Mouse (Mus musculus) effector memory CD4-positive, alpha-beta T cell, adult 7 months (primary cell): ENCODE results near the gene B9d2. TPM values are rescaled to one million over a fixed set of nuclear protein-coding genes. Genes with fewer than 3 reads are reported as not detected.

ENCODE experiments used
- polyA plus RNA-seq: library from polyadenylated mRNA; unstranded; fragments of 100-300 nt; shearing (Covaris generic); gene quantifications from one replicate; pipeline ENCODE4 v1.2.1, GENCODE M21; 2017

B9d2 gene
- 62.5 TPM for polyA plus RNA-seq

DNA sequence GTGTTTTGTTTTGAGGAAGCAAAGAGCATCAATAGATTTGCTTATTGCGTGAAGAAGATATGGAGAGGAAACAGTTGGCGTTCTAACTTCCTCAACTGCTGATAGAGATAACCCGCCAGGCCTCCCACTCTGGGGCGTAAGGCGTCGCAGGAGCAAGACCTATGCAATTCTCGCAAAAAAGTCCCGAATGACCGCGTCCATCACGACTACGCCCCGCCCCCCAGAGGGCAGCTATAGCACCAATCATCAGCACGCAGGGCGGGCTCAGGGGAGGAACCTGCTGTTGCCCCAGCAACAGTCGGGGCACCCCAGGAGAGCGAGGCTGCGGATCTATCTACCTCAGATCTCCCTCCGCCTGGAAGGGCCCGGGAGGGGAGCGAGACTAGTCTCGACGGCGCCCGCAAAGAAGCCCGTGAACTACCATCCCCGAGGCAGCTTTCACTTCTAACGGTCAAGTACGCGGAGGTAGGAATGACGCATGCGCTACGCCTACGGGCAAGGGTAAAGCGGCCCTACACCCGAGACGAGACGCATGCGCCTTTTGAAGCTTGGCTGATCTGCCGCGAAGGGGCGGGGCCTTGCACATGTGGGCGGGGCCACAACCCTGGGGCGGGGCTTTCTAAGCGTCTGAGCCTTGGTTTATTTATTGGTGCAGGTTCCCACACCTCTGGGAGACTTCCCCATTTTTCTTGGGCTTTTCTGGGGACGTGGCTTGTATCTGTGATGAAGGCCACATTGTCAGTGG, at the start of gene B9d2:
Gene B9d2, plus strand, starts transcription at position 267 of the 745 bp plus-strand sequence.

GRCm38 (mm10) chr7:25658657-25659472, 21.7 kb upstream of the B9d2 start, which contains the start of the genes Bckdha and Exosc5:
Bckdha (minus strand) TSS chr7:25658981.
Exosc5 (plus strand) TSS chr7:25659164.

DNA sequence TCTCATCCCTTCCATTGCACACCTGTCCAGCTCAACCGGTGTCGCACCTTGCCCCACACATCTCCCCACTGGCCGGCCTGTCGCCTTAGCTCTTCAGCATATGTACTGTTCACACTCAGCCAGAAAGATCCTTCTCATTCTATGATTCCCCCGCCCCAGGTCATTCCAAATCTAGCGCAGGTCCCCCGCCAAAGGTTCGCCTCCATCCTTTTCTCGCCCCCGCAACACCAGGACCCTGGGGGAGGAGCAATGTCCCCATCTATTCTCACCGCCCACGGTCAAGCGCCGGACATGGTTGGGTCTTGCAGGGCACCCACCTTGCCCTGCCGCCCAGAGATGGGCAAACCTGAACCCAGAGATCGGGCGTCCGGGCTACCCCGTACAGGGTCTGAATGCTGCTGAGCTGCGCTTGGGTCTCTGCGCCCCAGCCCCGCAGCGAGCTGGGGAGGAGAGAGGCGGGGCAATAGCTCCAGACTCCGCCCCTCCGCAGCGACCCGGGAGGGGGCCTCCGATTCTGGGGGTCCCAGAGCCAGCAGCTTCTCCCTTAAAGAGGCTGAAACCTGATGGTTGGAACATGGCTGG, 5.8 kb upstream of the B9d2 start, which contains the start of gene Tmem91:
Gene Tmem91, minus strand, starts transcription at position 448 of the 582 bp plus-strand sequence.

GRCm38 (mm10) chr7:25686680-25687531, 6.3 kb downstream of the B9d2 start, which contains the start of gene Tgfb1:
Tgfb1 (plus strand) TSS chr7:25687002.

DNA sequence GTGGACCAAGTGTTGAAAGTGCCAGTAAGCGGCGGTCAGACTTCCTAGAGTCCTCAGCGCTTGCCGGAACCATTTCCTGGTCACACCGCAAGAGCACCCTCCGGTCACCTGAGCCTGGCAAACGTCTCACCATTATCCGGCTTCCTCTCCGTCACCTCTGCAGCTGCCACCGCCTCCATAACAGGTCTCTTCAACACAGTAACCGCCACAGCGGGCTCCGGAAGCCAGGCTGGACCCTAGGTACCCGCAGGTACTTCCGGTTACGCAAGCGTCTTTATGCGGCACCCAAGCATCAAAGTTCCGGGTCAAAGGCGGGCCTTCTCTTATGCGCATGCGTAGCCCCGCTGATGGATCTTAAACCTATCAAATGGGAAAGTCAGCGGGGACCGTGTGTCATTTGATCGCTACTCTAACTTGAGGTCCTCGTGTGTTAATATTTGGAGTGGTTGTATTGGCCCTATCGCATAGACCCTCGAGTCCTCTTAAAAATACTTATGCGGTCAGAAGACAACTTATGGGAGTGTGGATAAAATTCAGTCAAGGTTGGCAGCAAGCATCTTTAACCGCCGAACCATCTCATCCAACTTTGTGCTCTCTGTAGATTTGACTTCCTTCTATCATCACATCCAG, 38.3 kb downstream of the B9d2 start, which contains the start of gene Ccdc97:
Gene Ccdc97, minus strand, starts transcription at position 301 of the 630 bp plus-strand sequence.

Other genes starting within 250 kb of the B9d2 start
- gene Ceacam1, start 203.2 kb upstream of the B9d2 start, polyA plus RNA-seq, result 0.18 TPM
- gene Ceacam2, start 140.9 kb upstream of the B9d2 start, polyA plus RNA-seq, result not detected
- gene Erich4, start 64.9 kb upstream of the B9d2 start, polyA plus RNA-seq, result not detected
- gene Dmac2, start 61.4 kb upstream of the B9d2 start, polyA plus RNA-seq, result 63.1 TPM
- gene B3gnt8, start 54.1 kb upstream of the B9d2 start, polyA plus RNA-seq, result 0.30 TPM
- 40.9 TPM for gene Bckdha, start 21.8 kb upstream of the B9d2 start, polyA plus RNA-seq
- 49.3 TPM for gene Exosc5, start 21.6 kb upstream of the B9d2 start, polyA plus RNA-seq
- gene Tmem91, start 5.6 kb upstream of the B9d2 start, polyA plus RNA-seq, result 1.3 TPM
- 113 TPM for gene Tgfb1, start 6.2 kb downstream of the B9d2 start, polyA plus RNA-seq
- gene Ccdc97, start 38.3 kb downstream of the B9d2 start, polyA plus RNA-seq, result 43.5 TPM
- gene Hnrnpul1, start 74.0 kb downstream of the B9d2 start, polyA plus RNA-seq, result 68.6 TPM
- 5.8 TPM for gene Axl, start 107.9 kb downstream of the B9d2 start, polyA plus RNA-seq
- 9.5 TPM for gene Cyp2s1, start 136.1 kb downstream of the B9d2 start, polyA plus RNA-seq
- not detected for gene Cyp2b10, start 216.8 kb downstream of the B9d2 start, polyA plus RNA-seq